Mouse (Mus musculus): ENCODE results near the gene Pum2. TPM values are rescaled to one million over a fixed set of nuclear protein-coding genes. Genes with fewer than 3 reads are reported as not detected.

Pum2 gene
- polyA plus RNA-seq, 1 experiment, result 19.9 TPM

DNA sequence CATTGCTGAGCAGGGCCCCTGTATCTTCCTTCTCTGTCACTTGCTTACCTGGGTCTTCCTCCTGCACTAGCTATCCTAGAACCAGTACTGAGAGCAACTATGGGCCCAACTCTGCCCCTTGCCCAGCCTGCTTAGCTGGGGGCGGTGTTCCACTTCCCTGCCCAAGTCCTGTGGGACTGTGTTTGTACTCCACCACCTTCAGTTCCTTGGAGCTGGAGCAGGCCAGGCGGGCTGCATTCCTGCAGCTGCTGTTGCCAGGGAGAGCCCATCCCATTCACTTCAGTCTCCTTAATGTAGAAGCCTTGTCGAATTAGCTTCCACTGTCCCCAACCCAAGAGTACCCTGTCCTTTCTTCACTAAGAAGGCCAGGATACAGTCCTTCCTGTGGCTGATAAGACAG lies 114.5 kb downstream of the Pum2 start:
- no peak overlapping the region for H3K4me3 ChIP-seq (ENCODE audit: insufficient read depth, poor library complexity, severe bottlenecking)
- H3K27me3 ChIP-seq (ENCODE audit: control insufficient read depth, insufficient read depth, insufficient read length), result no peaks in the 10 kb centered on the region
- H3K79me3 ChIP-seq (ENCODE audit: low read depth), result peaks cover 39% of the 10 kb centered on the region
- no peak overlapping the region for H3ac ChIP-seq (ENCODE audit: control insufficient read depth, insufficient read length, low read depth)
- peaks cover 43% of the 10 kb centered on the region for H3K36me3 ChIP-seq (ENCODE audit: control insufficient read depth, insufficient read depth)
- TF ChIP-seq MYOG (IDR thresholded peaks at IDR 0.05; ENCODE audit: control insufficient read depth, extremely low read depth, insufficient read length) (no peak), FOSL1 (IDR thresholded peaks at IDR 0.05; ENCODE audit: insufficient read depth, low read length, poor library complexity, severe bottlenecking) (no peak), MAX (IDR thresholded peaks at IDR 0.05) (no peak), CEBPB (IDR thresholded peaks at IDR 0.05; ENCODE audit: low read depth) (no peak), CTCF (IDR thresholded peaks at IDR 0.05; ENCODE audit: control insufficient read depth, insufficient read depth, insufficient read length) (no peak), USF1 (IDR thresholded peaks at IDR 0.05; ENCODE audit: low read depth) (no peak), MYOD1 (IDR thresholded peaks at IDR 0.05; ENCODE audit: control insufficient read depth, insufficient read length, low read depth) (no peak)
- H3K79me2 ChIP-seq (ENCODE audit: control insufficient read depth, insufficient read depth), result peaks cover 65% of the 10 kb centered on the region

DNA sequence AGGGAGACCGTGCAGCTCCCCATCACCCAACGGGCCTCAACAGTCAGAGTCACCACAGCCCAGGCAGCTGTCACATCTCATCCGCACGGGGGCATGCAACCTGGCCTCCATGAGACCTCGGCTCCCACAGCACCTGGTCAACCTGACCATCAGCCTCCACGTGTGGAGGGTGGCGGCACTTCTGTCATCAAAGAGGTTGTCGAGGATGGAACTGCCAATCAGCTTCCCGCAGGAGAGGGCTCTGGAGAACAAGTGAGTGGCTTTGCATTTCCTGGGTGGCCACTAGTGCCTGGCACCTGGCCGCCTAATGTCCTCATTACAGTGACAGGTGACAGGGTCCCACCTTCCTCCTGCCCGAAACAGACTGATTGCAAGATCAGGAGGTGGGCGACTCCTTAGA lies 116.7 kb downstream of the Pum2 start:
- no peak for TF ChIP-seq MYOD1 (IDR thresholded peaks at IDR 0.05; ENCODE audit: control insufficient read depth, insufficient read length, low read depth)
- TF ChIP-seq MYOG (IDR thresholded peaks at IDR 0.05; ENCODE audit: control insufficient read depth, extremely low read depth, insufficient read length), result no peak
- no peak for TF ChIP-seq CEBPB (IDR thresholded peaks at IDR 0.05; ENCODE audit: low read depth)
- no peak for TF ChIP-seq USF1 (IDR thresholded peaks at IDR 0.05; ENCODE audit: low read depth)
- TF ChIP-seq FOSL1 (IDR thresholded peaks at IDR 0.05; ENCODE audit: insufficient read depth, low read length, poor library complexity, severe bottlenecking), result no peak
- TF ChIP-seq MAX (IDR thresholded peaks at IDR 0.05), result no peak
- no peak for TF ChIP-seq CTCF (IDR thresholded peaks at IDR 0.05; ENCODE audit: control insufficient read depth, insufficient read depth, insufficient read length)
- Histone ChIP-seq H3K79me3 (ENCODE audit: low read depth) (peaks cover 24% of the 10 kb centered on the region), H3K36me3 (ENCODE audit: control insufficient read depth, insufficient read depth) (peaks cover 59% of the 10 kb centered on the region), H3K27me3 (ENCODE audit: control insufficient read depth, insufficient read depth, insufficient read length) (no peaks in the 10 kb centered on the region), H3K79me2 (ENCODE audit: control insufficient read depth, insufficient read depth) (peaks cover 44% of the 10 kb centered on the region), H3K4me3 (ENCODE audit: insufficient read depth, poor library complexity, severe bottlenecking) (no peak overlapping the region), H3ac (ENCODE audit: control insufficient read depth, insufficient read length, low read depth) (no peak overlapping the region)

DNA sequence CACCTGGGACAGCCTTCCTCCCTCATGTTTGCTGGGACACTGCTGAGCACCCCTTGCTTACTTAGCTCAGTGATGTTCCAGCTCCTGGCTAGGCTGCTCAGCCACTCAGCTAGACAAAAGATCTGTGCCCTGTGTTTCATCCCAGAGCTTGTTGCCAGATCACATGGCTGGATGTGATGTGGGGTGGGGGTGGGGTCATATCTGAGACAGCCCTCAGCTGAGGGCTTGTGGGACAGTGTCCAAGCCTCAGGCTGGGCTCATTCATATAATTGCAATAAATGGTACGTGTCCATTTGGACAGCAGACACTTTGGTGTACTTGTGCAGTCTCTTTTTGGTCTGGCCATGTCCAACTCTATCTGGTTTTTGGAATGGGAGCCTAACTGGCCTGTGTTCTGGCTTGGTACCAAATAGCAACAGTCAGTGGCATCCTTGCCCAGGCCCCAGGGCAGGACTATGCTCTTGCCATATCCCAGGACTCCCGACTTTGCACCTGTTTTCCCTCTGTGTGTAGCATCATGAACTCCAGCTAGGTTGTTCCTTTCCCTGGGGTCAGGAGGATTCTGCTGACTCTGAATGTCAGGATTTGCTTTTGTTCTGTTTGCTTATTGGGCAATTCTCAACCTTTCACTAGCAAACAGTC lies 119.6 kb downstream of the Pum2 start:
- peaks cover 10% of the 10 kb centered on the region for H3K79me3 ChIP-seq (ENCODE audit: low read depth)
- no peak overlapping the region for H3ac ChIP-seq (ENCODE audit: control insufficient read depth, insufficient read length, low read depth)
- peaks cover 15% of the 10 kb centered on the region for H3K79me2 ChIP-seq (ENCODE audit: control insufficient read depth, insufficient read depth)
- TF ChIP-seq USF1 (IDR thresholded peaks at IDR 0.05; ENCODE audit: low read depth), result no peak
- TF ChIP-seq MYOG (IDR thresholded peaks at IDR 0.05; ENCODE audit: control insufficient read depth, extremely low read depth, insufficient read length), result no peak
- TF ChIP-seq FOSL1 (IDR thresholded peaks at IDR 0.05; ENCODE audit: insufficient read depth, low read length, poor library complexity, severe bottlenecking), result no peak
- TF ChIP-seq CTCF (IDR thresholded peaks at IDR 0.05; ENCODE audit: control insufficient read depth, insufficient read depth, insufficient read length), result no peak
- TF ChIP-seq MYOD1 (IDR thresholded peaks at IDR 0.05; ENCODE audit: control insufficient read depth, insufficient read length, low read depth), result no peak
- TF ChIP-seq MAX (IDR thresholded peaks at IDR 0.05), result no peak
- TF ChIP-seq CEBPB (IDR thresholded peaks at IDR 0.05; ENCODE audit: low read depth), result no peak
- H3K4me3 ChIP-seq (ENCODE audit: insufficient read depth, poor library complexity, severe bottlenecking), result no peak overlapping the region
- no peaks in the 10 kb centered on the region for H3K27me3 ChIP-seq (ENCODE audit: control insufficient read depth, insufficient read depth, insufficient read length)
- H3K36me3 ChIP-seq (ENCODE audit: control insufficient read depth, insufficient read depth), result peaks cover 59% of the 10 kb centered on the region

DNA sequence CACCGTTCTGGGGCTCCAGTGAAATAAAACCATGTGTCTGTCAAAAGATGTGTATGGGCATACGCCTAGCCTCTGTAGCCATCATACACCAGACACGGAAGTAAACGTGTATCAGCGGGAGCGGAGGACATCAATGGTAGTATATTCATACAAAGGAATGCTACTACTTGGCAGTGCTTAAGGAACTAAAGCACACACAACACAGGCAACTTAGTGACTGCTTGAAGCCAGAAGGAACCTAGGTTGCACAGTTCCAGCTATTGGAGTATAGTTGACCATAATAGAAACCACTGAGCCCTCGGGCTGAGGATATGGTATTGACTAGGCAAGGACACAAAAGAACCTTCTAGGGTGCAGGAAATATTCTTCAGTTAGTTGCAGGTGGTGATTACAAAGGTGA lies 124.0 kb downstream of the Pum2 start:
- TF ChIP-seq CEBPB (IDR thresholded peaks at IDR 0.05; ENCODE audit: low read depth) (no peak), MYOG (IDR thresholded peaks at IDR 0.05; ENCODE audit: control insufficient read depth, extremely low read depth, insufficient read length) (no peak), CTCF (IDR thresholded peaks at IDR 0.05; ENCODE audit: control insufficient read depth, insufficient read depth, insufficient read length) (no peak), USF1 (IDR thresholded peaks at IDR 0.05; ENCODE audit: low read depth) (no peak), MAX (IDR thresholded peaks at IDR 0.05) (no peak), FOSL1 (IDR thresholded peaks at IDR 0.05; ENCODE audit: insufficient read depth, low read length, poor library complexity, severe bottlenecking) (no peak), MYOD1 (IDR thresholded peaks at IDR 0.05; ENCODE audit: control insufficient read depth, insufficient read length, low read depth) (no peak)

DNA sequence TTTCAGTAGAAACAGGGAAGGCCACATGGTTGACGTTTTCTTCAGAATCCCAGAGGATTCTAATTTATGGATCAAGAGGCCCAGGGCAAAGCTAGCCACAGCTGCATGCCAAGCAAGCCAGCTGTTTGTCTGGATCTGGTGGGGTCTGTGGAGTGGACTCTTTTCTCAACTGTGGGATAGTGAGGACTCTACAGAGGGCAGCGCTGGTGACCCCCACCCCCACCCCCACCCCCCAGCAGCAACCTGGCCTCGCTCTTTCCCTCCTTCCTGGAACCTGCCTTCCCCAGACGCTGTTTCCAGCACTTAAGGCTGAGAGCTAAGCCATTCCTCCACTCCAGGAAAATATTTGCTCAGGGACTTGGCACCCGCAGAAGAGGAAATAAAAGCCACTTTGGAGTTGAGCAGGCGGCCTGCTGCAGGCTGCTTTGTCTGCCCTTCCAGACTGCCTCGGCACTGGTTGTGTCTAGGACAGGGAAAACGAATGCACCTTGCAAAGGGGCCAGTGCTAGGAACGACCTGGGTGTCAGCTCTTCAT lies 124.6 kb downstream of the Pum2 start:
- H3K36me3 ChIP-seq (ENCODE audit: control insufficient read depth, insufficient read depth), result peaks cover 15% of the 10 kb centered on the region
- H3K27me3 ChIP-seq (ENCODE audit: control insufficient read depth, insufficient read depth, insufficient read length), result no peaks in the 10 kb centered on the region
- no peak overlapping the region for H3ac ChIP-seq (ENCODE audit: control insufficient read depth, insufficient read length, low read depth)
- TF ChIP-seq FOSL1 (IDR thresholded peaks at IDR 0.05; ENCODE audit: insufficient read depth, low read length, poor library complexity, severe bottlenecking) (no peak), MYOD1 (IDR thresholded peaks at IDR 0.05; ENCODE audit: control insufficient read depth, insufficient read length, low read depth) (no peak), USF1 (IDR thresholded peaks at IDR 0.05; ENCODE audit: low read depth) (no peak), CEBPB (IDR thresholded peaks at IDR 0.05; ENCODE audit: low read depth) (no peak), MYOG (IDR thresholded peaks at IDR 0.05; ENCODE audit: control insufficient read depth, extremely low read depth, insufficient read length) (no peak), CTCF (IDR thresholded peaks at IDR 0.05; ENCODE audit: control insufficient read depth, insufficient read depth, insufficient read length) (no peak), MAX (IDR thresholded peaks at IDR 0.05) (no peak)
- no peaks in the 10 kb centered on the region for H3K79me2 ChIP-seq (ENCODE audit: control insufficient read depth, insufficient read depth)
- H3K79me3 ChIP-seq (ENCODE audit: low read depth), result no peaks in the 10 kb centered on the region
- no peak overlapping the region for H3K4me3 ChIP-seq (ENCODE audit: insufficient read depth, poor library complexity, severe bottlenecking)

More for the DNA sequence above, 124.0 kb downstream of the Pum2 start:
- no peak overlapping the region for H3K4me3 ChIP-seq (ENCODE audit: insufficient read depth, poor library complexity, severe bottlenecking)
- no peak overlapping the region for H3ac ChIP-seq (ENCODE audit: control insufficient read depth, insufficient read length, low read depth)
- no peaks in the 10 kb centered on the region for H3K79me3 ChIP-seq (ENCODE audit: low read depth)
- H3K27me3 ChIP-seq (ENCODE audit: control insufficient read depth, insufficient read depth, insufficient read length), result no peaks in the 10 kb centered on the region
- H3K79me2 ChIP-seq (ENCODE audit: control insufficient read depth, insufficient read depth), result no peaks in the 10 kb centered on the region
- peaks cover 21% of the 10 kb centered on the region for H3K36me3 ChIP-seq (ENCODE audit: control insufficient read depth, insufficient read depth)

Other genes with a start within 250 kb of the Pum2 start
- gene Rhob, start 174.1 kb upstream of the Pum2 start, polyA plus RNA-seq (2012; fragmentation: generic; extraction: Trizol), result 130 TPM
- not detected for gene Slc7a15, start 75.1 kb upstream of the Pum2 start, polyA plus RNA-seq (2012; fragmentation: generic; extraction: Trizol)
- gene Sdc1, start 97.2 kb downstream of the Pum2 start, polyA plus RNA-seq (2012; fragmentation: generic; extraction: Trizol), result 112 TPM
- 253 TPM for gene Laptm4a, start 247.5 kb downstream of the Pum2 start, polyA plus RNA-seq (2012; fragmentation: generic; extraction: Trizol)